Mouse (Mus musculus) heart, postnatal 0 days (tissue): ENCODE measurements around the gene Wdfy1. TPM values are rescaled to one million over a fixed set of nuclear protein-coding genes. Genes with fewer than 3 reads are reported as not detected.

Experiments
- ATAC-seq: fragments of 200-750 bp; cut with Nextera tagmentation; 2 replicates; pipeline ENCODE4 v1.8.0; 2017; ENCODE audit warnings: low read depth, moderate number of reproducible peaks, moderate library complexity; ENCODE audit not compliant: insufficient read depth
- DNase-seq: peaks from one replicate; pipeline ENCODE4 v3.0.0-alpha.2; 2016; ENCODE audit warnings: low spot score
- H3K27ac ChIP-seq: fragments of 300-500 bp; sonication (generic); 2 replicates; pipeline ENCODE4 v1.5.1; 2014; ENCODE audit warnings: low read depth, mild to moderate bottlenecking
- H3K27me3 ChIP-seq: fragments of 300-500 bp; sonication (generic); 2 replicates; pipeline ENCODE4 v1.6.1; 2014; ENCODE audit warnings: low read length, mixed read lengths; ENCODE audit not compliant: control insufficient read depth, insufficient read depth
- H3K36me3 ChIP-seq: fragments of 300-500 bp; sonication (generic); replicated peaks from 2 replicates; pipeline ENCODE4 v1.6.1; 2014; ENCODE audit warnings: low read length, mixed read lengths; ENCODE audit not compliant: control insufficient read depth, insufficient read depth
- H3K4me1 ChIP-seq: fragments of 300-500 bp; sonication (generic); 2 replicates; pipeline ENCODE4 v1.6.1; 2014; ENCODE audit warnings: antibody characterized with exemption; ENCODE audit not compliant: control insufficient read depth, insufficient read depth
- H3K4me2 ChIP-seq: fragments of 300-500 bp; sonication (generic); 2 replicates; pipeline ENCODE4 v1.6.1; 2014; ENCODE audit warnings: low read depth, mild to moderate bottlenecking, low read length, moderate library complexity
- H3K4me3 ChIP-seq: fragments of 300-500 bp; sonication (generic); 2 replicates; pipeline ENCODE4 v1.5.1; 2014; ENCODE audit warnings: low read depth, low read length
- H3K9ac ChIP-seq: fragments of 300-500 bp; sonication (generic); replicated peaks from 2 replicates; pipeline ENCODE4 v1.6.1; 2014; ENCODE audit warnings: low read depth, low read length, mixed read lengths
- H3K9me3 ChIP-seq: fragments of 300-500 bp; sonication (generic); replicated peaks from 2 replicates; pipeline ENCODE4 v1.6.1; 2016; ENCODE audit warnings: low read length; ENCODE audit not compliant: control insufficient read depth
- CTCF ChIP-seq: IDR thresholded peaks from 2 replicates; pipeline ENCODE4 v1.5.1; 2016; ENCODE audit warnings: antibody characterized with exemption, control low read depth, low read depth
- EP300 ChIP-seq: IDR thresholded peaks from 2 replicates; pipeline ENCODE4 v1.6.1; 2016; ENCODE audit warnings: antibody characterized with exemption, low read depth
- WGBS: fragments of 180-500 bp; shearing (Covaris S2); extraction: QIAGEN DNeasy Blood & Tissue Kit; methylation state at CpG from one replicate; pipeline ENCODE4 v1.1.7; 2014; 5-methylcytosine and 5-hydroxymethylcytosine counted together
- polyA plus RNA-seq: library from polyadenylated mRNA; unstranded; fragments of >200 nt; fragmentation: Nextera tagmentation; extraction: Ambion mirVana; gene quantifications from 2 replicates; pipeline ENCODE4 v1.2.1, GENCODE M21; 2015
- total RNA-seq: library from RNA; depleted of rRNA; stranded (reverse); fragments of >200 nt; gene quantifications from 2 replicates; pipeline ENCODE4 v1.2.3, GENCODE M21; 2014; ENCODE audit warnings: low replicate concordance

Wdfy1 gene
- total and polyA plus RNA-seq, 2 experiments from 2014 or later, result 33.2 to 35.0 TPM

- DNase-seq (no peak), ATAC-seq (no peak)
- 95% methylated on average over 1 of the region's 1 CpGs for WGBS
- H3K4me1 ChIP-seq, result peaks cover 5% of the 10 kb centered on the region; the same call in 1 of the 2 replicates
- H3K4me2 ChIP-seq, result no peak overlapping the region
- no peaks in the 10 kb centered on the region for H3K9me3 ChIP-seq
- TF ChIP-seq CTCF (no peak), EP300 (no peak)
- H3K4me3 ChIP-seq, result no peak overlapping the region
- peaks cover 12% of the 10 kb centered on the region; the same call in 1 of the 2 replicates for H3K36me3 ChIP-seq
- no peak overlapping the region for H3K9ac ChIP-seq
- H3K27me3 ChIP-seq, result no peaks in the 10 kb centered on the region
- no peak overlapping the region for H3K27ac ChIP-seq
Measured at GRCm38 (mm10) chr1:79743385-79743784, 32.6 kb downstream of the Wdfy1 start.

- TF ChIP-seq CTCF (no peak), EP300 (no peak)
- WGBS, result 93% methylated on average over 7 of the region's 7 CpGs
- ATAC-seq, result no peak
Measured at GRCm38 (mm10) chr1:79742949-79743348, 33.0 kb downstream of the Wdfy1 start.

GRCm38 (mm10) chr1:79741002-79741401, 34.9 kb downstream of the Wdfy1 start:
- Histone ChIP-seq H3K9me3 (no peaks in the 10 kb centered on the region), H3K27me3 (no peaks in the 10 kb centered on the region), H3K4me3 (no peak overlapping the region), H3K27ac (no peak overlapping the region), H3K36me3 (peaks cover 12% of the 10 kb centered on the region; the same call in 1 of the 2 replicates), H3K4me2 (no peak overlapping the region), H3K9ac (no peak overlapping the region), H3K4me1 (no peaks in the 10 kb centered on the region; the same call in 1 of the 2 replicates)
- no peak for DNase-seq
- WGBS, result 63% methylated on average over 4 of the region's 4 CpGs
- TF ChIP-seq CTCF, result no peak
- no peak for TF ChIP-seq EP300
- ATAC-seq, result peak; percentile 30; the same call in 1 of the 2 replicates

More at GRCm38 (mm10) chr1:79742949-79743348, 33.0 kb downstream of the Wdfy1 start:
- Histone ChIP-seq H3K27me3 (no peaks in the 10 kb centered on the region), H3K4me3 (no peak overlapping the region), H3K9ac (no peak overlapping the region), H3K4me2 (no peak overlapping the region), H3K4me1 (peaks cover 4% of the 10 kb centered on the region; the same call in 1 of the 2 replicates), H3K36me3 (peaks cover 12% of the 10 kb centered on the region; the same call in 1 of the 2 replicates), H3K9me3 (no peaks in the 10 kb centered on the region), H3K27ac (no peak overlapping the region)
- DNase-seq, result no peak

- Histone ChIP-seq H3K4me1 (no peaks in the 10 kb centered on the region; the same call in 1 of the 2 replicates), H3K9ac (no peak overlapping the region), H3K27me3 (no peaks in the 10 kb centered on the region), H3K4me3 (no peak overlapping the region), H3K9me3 (no peaks in the 10 kb centered on the region), H3K4me2 (no peak overlapping the region), H3K27ac (no peak overlapping the region), H3K36me3 (peaks cover 12% of the 10 kb centered on the region; the same call in 1 of the 2 replicates)
- no peak for ATAC-seq
- DNase-seq, result no peak
- 88% methylated on average over 2 of the region's 2 CpGs for WGBS
- TF ChIP-seq EP300 (no peak), CTCF (no peak)
Measured at GRCm38 (mm10) chr1:79739726-79740125, 36.2 kb downstream of the Wdfy1 start.

- DNase-seq, result no peak
- Histone ChIP-seq H3K9me3 (no peaks in the 10 kb centered on the region), H3K36me3 (peaks cover 19% of the 10 kb centered on the region)
Measured at GRCm38 (mm10) chr1:79736408-79736807, 39.5 kb downstream of the Wdfy1 start.

GRCm38 (mm10) chr1:79734794-79735193, 41.1 kb downstream of the Wdfy1 start:
- no peak overlapping the region for H3K4me3 ChIP-seq
- H3K9ac ChIP-seq, result no peak overlapping the region
- ATAC-seq (no peak), DNase-seq (no peak)
- WGBS, result 71% methylated on average over 5 of the region's 5 CpGs
- no peaks in the 10 kb centered on the region for H3K9me3 ChIP-seq
- no peak for TF ChIP-seq CTCF
- no peak for TF ChIP-seq EP300
- no peaks in the 10 kb centered on the region for H3K27me3 ChIP-seq
- no peaks in the 10 kb centered on the region for H3K4me1 ChIP-seq
- H3K4me2 ChIP-seq, result no peak overlapping the region
- H3K27ac ChIP-seq, result no peak overlapping the region
- H3K36me3 ChIP-seq, result peaks cover 18% of the 10 kb centered on the region

More at GRCm38 (mm10) chr1:79736408-79736807, 39.5 kb downstream of the Wdfy1 start:
- Histone ChIP-seq H3K4me3 (no peak overlapping the region), H3K4me1 (no peaks in the 10 kb centered on the region; the same call in 1 of the 2 replicates), H3K27ac (no peak overlapping the region), H3K27me3 (no peaks in the 10 kb centered on the region), H3K4me2 (no peak overlapping the region), H3K9ac (no peak overlapping the region)
- TF ChIP-seq EP300 (no peak), CTCF (no peak)
- 84% methylated on average over 3 of the region's 3 CpGs for WGBS
- ATAC-seq, result no peak
